Mouse (Mus musculus) mouse trophoblast stem cell (cell line): ENCODE measurements at regions not wholly inside any gene's neighbourhood (a gene's known extent, or its start where the extent isn't known, plus 50 kb on each side); places are given as distances from the start of the nearest gene placed in this dataset.

Source experiments
- in situ Hi-C, 2 experiments: fragments of 300-500 bp; cut with MseI, MboI; formaldehyde crosslinking; loops; 2 replicates in 1 of 2; 3 replicates in 1 of 2; pipeline ENCODE4 v1.15.1; 2025

- in situ Hi-C loops = loop anchor here in 1 of 2 experiments (25.0 kb wide), 1 partner anchor 267 kb away; no protein-coding TSS in a partner anchor
Measured at GRCm38 (mm10) chr4:11903861-11904260, 77.2 kb downstream of the Gm10604 start.

- in situ Hi-C loops = loop anchor here in 1 of 2 experiments (25.0 kb wide), 1 partner anchor 266 kb away; no protein-coding TSS in a partner anchor
Measured at GRCm38 (mm10) chr4:11903401-11903800, 77.7 kb downstream of the Gm10604 start.

- in situ Hi-C loops = loop anchor here in 1 of 2 experiments (25.0 kb wide), 1 partner anchor 263 kb away; no protein-coding TSS in a partner anchor
Measured at GRCm38 (mm10) chr4:11899979-11900624, 81.0 kb downstream of the Gm10604 start.

- in situ Hi-C loops = no loop called here
Measured at GRCm38 (mm10) chr4:11897231-11897630, 83.8 kb downstream of the Gm10604 start.

- in situ Hi-C loops = no loop called here
Measured at GRCm38 (mm10) chr4:11895857-11896825, 84.9 kb downstream of the Gm10604 start.

- in situ Hi-C loops = no loop called here
Measured at GRCm38 (mm10) chr4:11893560-11894205, 87.4 kb downstream of the Gm10604 start.

GRCm38 (mm10) chr4:11889039-11889600 lies 91.9 kb downstream of the Gm10604 start:
- in situ Hi-C loops = no loop called here

- in situ Hi-C loops = no loop called here
Measured at GRCm38 (mm10) chr4:11887377-11887776, 93.7 kb downstream of the Gm10604 start.

GRCm38 (mm10) chr4:11885499-11885898 lies 95.6 kb downstream of the Gm10604 start:
- in situ Hi-C loops = no loop called here

- in situ Hi-C loops = no loop called here
Measured at GRCm38 (mm10) chr4:11884818-11885217, 96.2 kb downstream of the Gm10604 start.

GRCm38 (mm10) chr4:11883295-11883694 lies 97.8 kb downstream of the Gm10604 start:
- in situ Hi-C loops = no loop called here

- in situ Hi-C loops = no loop called here
Measured at GRCm38 (mm10) chr4:11882666-11883065, 98.4 kb downstream of the Gm10604 start.

GRCm38 (mm10) chr4:11878638-11879037 lies 102.4 kb downstream of the Gm10604 start:
- in situ Hi-C loops = no loop called here

- in situ Hi-C loops = no loop called here
Measured at GRCm38 (mm10) chr4:11877945-11878344, 103.1 kb downstream of the Gm10604 start.

GRCm38 (mm10) chr4:11876009-11876408 lies 105.1 kb downstream of the Gm10604 start:
- in situ Hi-C loops = no loop called here

GRCm38 (mm10) chr4:11874586-11875264 lies 106.3 kb downstream of the Gm10604 start:
- in situ Hi-C loops = no loop called here

- in situ Hi-C loops = no loop called here
Measured at GRCm38 (mm10) chr4:11872036-11872435, 109.0 kb downstream of the Gm10604 start.

GRCm38 (mm10) chr4:11869721-11870120 lies 111.3 kb downstream of the Gm10604 start:
- in situ Hi-C loops = no loop called here

GRCm38 (mm10) chr4:11868565-11868964 lies 112.5 kb downstream of the Gm10604 start:
- in situ Hi-C loops = no loop called here
